Mouse (Mus musculus) heart, embryonic 10.5 days (tissue): ENCODE data around the gene Gm20388. TPM values are rescaled to one million over a fixed set of nuclear protein-coding genes. Genes with fewer than 3 reads are reported as not detected.

Experiments used
- DNase-seq: peaks from one replicate; pipeline ENCODE4 v3.0.0-alpha.2; 2017; ENCODE audit warnings: low spot score
- H3K27ac ChIP-seq: fragments of 300-500 bp; sonication (generic); 2 replicates; pipeline ENCODE4 v1.5.1; 2016; ENCODE audit warnings: mild to moderate bottlenecking
- H3K27me3 ChIP-seq: fragments of 300-500 bp; sonication (generic); 2 replicates; pipeline ENCODE4 v1.6.1; 2016; ENCODE audit warnings: mild to moderate bottlenecking; ENCODE audit not compliant: poor library complexity, insufficient read depth, severe bottlenecking
- H3K36me3 ChIP-seq: fragments of 300-500 bp; sonication (generic); 2 replicates; pipeline ENCODE4 v1.6.1; 2016; ENCODE audit warnings: mild to moderate bottlenecking, moderate library complexity
- H3K4me1 ChIP-seq: fragments of 300-500 bp; sonication (generic); 2 replicates; pipeline ENCODE4 v1.6.1; 2016; ENCODE audit warnings: mild to moderate bottlenecking
- H3K4me3 ChIP-seq: fragments of 300-500 bp; sonication (generic); 2 replicates; pipeline ENCODE4 v1.5.1; 2016; ENCODE audit warnings: mild to moderate bottlenecking, moderate library complexity
- H3K9me3 ChIP-seq: fragments of 300-500 bp; sonication (generic); 2 replicates; pipeline ENCODE4 v1.6.1; 2016; ENCODE audit warnings: mild to moderate bottlenecking, moderate library complexity
- WGBS: fragments of 180-500 bp; shearing (Covaris S2); methylation state at CpG from one replicate; pipeline ENCODE4 v1.1.7; 2016; 5-methylcytosine and 5-hydroxymethylcytosine counted together
- polyA plus RNA-seq: library from polyadenylated mRNA; unstranded; fragments of >200 nt; fragmentation: Nextera tagmentation; extraction: Ambion mirVana; gene quantifications from 2 replicates; pipeline ENCODE4 v1.2.1, GENCODE M21; 2016

Gm20388 gene
- polyA plus RNA-seq, 1 experiment from 2014 or later = 4.5 TPM

DNA sequence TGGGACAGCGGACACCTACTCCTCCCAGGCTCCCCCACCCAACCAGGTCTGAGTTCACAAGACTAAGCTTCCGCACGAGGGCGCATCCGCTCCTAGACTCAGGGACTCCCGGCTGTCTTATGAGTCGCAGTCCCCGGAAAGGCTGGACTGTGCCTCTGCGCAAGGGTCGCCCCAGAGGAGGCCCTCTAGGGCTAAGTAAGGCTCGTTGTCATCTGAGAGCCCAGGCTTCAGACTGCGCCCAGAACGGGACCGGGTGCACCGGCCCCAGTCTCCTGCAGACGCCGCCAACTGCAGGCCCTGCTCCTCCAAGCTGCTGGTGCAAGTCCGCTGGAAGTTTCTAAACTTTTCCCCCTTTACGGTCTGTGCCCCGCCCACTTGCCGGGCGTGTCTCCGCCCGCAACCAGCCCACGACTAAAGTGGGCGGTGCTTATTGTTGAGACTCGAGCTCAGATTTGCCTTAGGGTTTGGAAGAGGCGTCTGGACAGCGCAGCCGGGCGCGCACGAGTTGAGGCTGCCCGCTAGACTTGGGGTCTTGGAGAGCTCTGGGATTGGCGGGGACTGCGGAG, 1214.8 kb downstream of the Gm20388 start:
- DNase-seq = peak; percentile 92
- Histone ChIP-seq H3K9me3 (no peaks in the 10 kb centered on the region), H3K27ac (peak overlapping the region; percentile 54), H3K4me1 (peaks cover 74% of the 10 kb centered on the region), H3K36me3 (peaks cover 15% of the 10 kb centered on the region; the same call in 1 of the 2 replicates), H3K27me3 (peaks cover 100% of the 10 kb centered on the region), H3K4me3 (peak overlapping the region; percentile 57)
- under 1% methylated on average over 36 of the region's 36 CpGs for WGBS

DNA sequence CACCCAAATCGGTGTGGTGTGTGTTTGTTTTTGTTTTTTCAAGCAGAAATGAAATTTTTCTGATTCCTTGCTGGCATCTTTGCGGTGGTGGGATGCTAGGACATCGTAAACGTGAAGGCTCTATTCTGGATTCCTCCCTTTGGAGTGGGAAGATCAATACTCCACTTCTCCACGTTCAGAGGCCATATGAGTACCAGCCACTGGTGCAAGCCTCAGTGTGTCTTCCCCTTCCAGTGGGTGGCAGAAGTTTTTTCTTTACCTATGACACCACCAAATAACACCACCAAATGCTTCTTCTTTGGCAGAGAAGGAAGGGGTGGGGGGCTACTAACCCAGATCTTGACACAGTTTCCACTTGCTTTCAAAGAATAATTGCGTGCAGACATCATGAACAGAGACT, 1215.5 kb downstream of the Gm20388 start:
- H3K36me3 ChIP-seq = peaks cover 15% of the 10 kb centered on the region; the same call in 1 of the 2 replicates
- no peaks in the 10 kb centered on the region for H3K9me3 ChIP-seq
- H3K27ac ChIP-seq = peak overlapping the region; percentile 54; the same call in 1 of the 2 replicates
- peaks cover 100% of the 10 kb centered on the region for H3K27me3 ChIP-seq
- peak overlapping the region; percentile 57 for H3K4me3 ChIP-seq
- 4% methylated on average over 6 of the region's 6 CpGs for WGBS
- no peak for DNase-seq
- peaks cover 68% of the 10 kb centered on the region for H3K4me1 ChIP-seq

DNA sequence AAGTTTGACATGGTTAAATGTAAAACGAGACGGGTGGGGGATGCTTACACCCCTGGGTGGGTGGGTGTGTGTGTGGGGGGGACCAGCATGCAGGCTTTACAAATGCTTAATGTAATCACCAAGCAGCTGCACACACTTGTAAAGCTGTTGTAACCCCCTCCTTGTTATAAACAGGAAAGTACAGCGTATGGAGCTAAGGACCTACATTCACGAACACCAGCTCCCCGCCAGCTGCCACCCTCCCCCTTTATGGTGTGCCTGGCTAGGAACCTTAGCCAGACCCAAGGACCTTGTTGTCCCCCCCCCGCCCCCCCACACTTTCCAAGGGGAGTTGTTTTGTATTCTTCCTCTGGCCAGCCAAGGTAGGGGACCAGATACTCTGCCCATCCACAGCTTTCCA, 1216.1 kb downstream of the Gm20388 start:
- Histone ChIP-seq H3K36me3 (peaks cover 12% of the 10 kb centered on the region; the same call in 1 of the 2 replicates), H3K4me1 (peaks cover 64% of the 10 kb centered on the region), H3K27ac (no peak overlapping the region)

DNA sequence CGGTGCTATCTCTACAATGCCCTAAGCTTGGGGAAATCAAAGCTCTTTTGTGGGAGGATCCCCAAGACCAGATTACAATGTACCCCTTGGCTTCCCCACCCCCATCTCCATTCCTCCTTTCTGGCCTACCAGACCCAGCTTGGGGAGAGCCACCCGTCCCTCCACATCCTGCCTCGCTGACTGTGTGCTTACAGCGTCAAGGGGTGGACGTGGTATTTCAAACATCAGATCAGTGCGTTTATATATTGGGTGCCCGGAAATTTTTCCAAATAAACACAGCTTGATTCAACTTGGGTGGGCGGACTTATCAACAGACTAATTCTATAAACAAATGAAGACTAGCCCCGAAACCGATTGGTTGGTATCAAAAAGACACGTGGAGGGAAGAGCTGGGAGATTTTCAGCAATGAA, 1216.7 kb downstream of the Gm20388 start:
- Histone ChIP-seq H3K4me1 (peaks cover 58% of the 10 kb centered on the region), H3K27me3 (peaks cover 97% of the 10 kb centered on the region)
- 3% methylated on average over 11 of the region's 11 CpGs for WGBS

More for the DNA sequence above, 1216.1 kb downstream of the Gm20388 start:
- no peak for DNase-seq
- 10% methylated on average over 6 of the region's 6 CpGs for WGBS
- H3K27me3 ChIP-seq = peaks cover 97% of the 10 kb centered on the region
- H3K9me3 ChIP-seq = no peaks in the 10 kb centered on the region
- 0 out of 2 replicates have a peak overlapping the region, but pooled peaks have one; percentile 57 for H3K4me3 ChIP-seq

DNA sequence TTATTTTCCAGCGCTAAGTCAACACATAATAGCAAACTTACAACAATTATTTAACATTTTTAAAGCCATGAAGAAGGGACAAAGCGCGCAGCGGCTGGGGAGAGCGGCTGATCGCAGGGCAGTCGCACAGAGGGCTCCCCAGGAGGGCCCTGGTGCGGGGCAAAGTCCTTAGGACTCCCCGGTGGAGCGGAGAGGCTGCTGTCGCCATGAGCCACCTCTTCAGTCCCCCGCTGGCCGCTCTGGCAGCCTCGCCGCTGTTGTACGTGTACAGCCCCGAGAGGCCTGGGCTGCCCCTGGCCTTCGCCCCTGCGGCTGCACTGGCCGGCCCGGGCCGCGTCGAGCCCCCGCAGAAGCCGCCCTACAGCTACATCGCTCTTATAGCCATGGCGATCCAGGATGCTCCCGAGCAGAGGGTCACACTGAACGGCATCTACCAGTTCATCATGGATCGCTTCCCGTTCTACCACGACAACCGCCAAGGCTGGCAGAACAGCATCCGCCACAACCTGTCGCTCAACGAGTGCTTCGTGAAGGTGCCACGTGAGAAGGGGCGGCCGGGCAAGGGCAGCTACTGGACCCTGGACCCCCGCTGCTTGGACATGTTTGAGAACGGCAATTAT, 1217.2 kb downstream of the Gm20388 start, which contains the start of gene Foxl1:
Gene Foxl1 (plus strand): TSS at position 185 of the 620 bp plus-strand sequence.
- H3K27ac ChIP-seq = peak within 1 kb of the TSS; percentile 86
- H3K27me3 ChIP-seq = peaks cover 92% of the 10 kb centered on the region
- 0 out of 2 replicates have a peak, but pooled peaks cover 6% of the 10 kb centered on the region for H3K36me3 ChIP-seq
- peaks cover 53% of the 10 kb centered on the region for H3K4me1 ChIP-seq
- H3K9me3 ChIP-seq = no peaks in the 10 kb centered on the region
- 2% methylated on average over 41 of the region's 43 CpGs for WGBS
- H3K4me3 ChIP-seq = peak within 1 kb of the TSS; percentile 55
- DNase-seq = no peak

More for the DNA sequence above, 1216.7 kb downstream of the Gm20388 start:
- Histone ChIP-seq H3K36me3 (peaks cover 11% of the 10 kb centered on the region; the same call in 1 of the 2 replicates), H3K27ac (no peak overlapping the region), H3K4me3 (0 out of 2 replicates have a peak overlapping the region, but pooled peaks have one; percentile 55), H3K9me3 (no peaks in the 10 kb centered on the region)
- no peak for DNase-seq

DNA sequence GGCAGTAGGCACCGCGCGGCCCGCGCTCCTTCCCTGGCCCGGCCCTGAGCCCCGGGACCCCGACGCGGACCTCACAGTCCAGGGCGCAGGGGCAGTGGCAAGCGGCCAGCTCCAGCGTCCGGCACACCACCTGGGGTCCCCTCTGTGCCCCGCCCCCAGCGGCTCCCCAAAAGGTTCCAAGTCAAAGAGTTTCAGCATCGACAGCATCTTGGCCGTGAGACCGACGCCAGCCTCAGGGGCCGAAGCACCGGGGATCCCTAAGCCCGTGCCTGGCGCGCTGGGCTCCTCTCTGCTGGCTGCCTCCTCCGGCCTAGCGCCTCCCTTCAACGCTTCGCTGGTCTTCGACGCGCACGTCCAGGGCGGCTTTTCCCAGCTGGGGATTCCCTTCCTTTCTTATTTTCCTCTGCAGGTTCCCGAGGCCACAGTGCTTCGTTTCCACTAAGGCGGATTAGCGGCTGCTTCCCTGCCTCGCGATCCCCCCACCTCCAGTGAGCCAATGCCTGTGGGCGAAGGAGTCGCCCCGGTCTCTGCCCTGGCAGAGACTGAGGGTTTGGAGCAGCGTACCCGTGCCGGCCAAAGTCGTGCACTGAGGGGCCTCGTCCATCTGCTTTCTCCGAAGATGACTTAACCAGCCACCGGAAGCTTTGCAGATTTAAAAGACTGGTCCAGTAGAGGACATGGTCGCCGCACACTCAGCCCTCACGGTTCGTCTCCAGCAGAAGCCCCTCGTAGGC, 1218.1 kb downstream of the Gm20388 start:
- 4% methylated on average over 55 of the region's 55 CpGs for WGBS
- H3K27me3 ChIP-seq = peaks cover 92% of the 10 kb centered on the region
- DNase-seq = no peak
- H3K4me1 ChIP-seq = peaks cover 50% of the 10 kb centered on the region
- peak overlapping the region; percentile 55 for H3K4me3 ChIP-seq
- 0 out of 2 replicates have a peak, but pooled peaks cover under 1% of the 10 kb centered on the region for H3K36me3 ChIP-seq
- H3K27ac ChIP-seq = peak overlapping the region; percentile 86
- H3K9me3 ChIP-seq = no peaks in the 10 kb centered on the region

DNA sequence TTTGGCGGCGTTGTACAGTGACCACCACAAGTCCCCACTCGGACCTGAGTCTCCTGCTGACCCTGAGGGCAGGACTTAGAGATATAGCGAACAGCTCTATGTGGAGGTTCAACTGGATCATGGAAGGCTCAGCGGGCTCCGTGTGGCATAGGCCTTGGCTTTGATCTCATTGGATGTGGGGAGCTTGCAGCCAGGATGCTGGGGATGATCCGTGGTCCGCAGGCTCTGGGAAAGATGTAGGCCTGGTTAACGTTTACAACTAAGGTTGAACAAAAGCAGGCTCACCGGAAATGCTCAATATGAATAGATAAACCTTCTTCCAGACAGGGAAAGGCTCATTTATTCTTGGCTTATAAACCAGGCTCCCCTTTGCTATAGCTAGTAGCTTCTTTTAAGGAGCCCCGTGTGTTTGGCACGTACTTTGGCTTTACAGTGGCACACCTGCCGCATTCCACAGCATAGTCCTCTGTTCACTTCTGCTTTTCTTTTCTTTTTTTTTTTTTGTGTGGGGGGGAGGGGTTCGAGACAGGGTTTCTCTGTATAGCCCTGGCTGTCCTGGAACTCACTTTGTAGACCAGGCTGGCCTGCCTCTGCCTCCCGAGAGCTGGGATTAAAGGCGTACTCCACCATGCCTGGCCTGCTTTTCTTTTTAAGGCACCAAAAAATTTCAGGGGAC, 1218.8 kb downstream of the Gm20388 start:
- Histone ChIP-seq H3K4me3 (peak overlapping the region; percentile 55; the same call in 1 of the 2 replicates), H3K9me3 (no peaks in the 10 kb centered on the region), H3K27ac (peak overlapping the region; percentile 86), H3K4me1 (peaks cover 49% of the 10 kb centered on the region), H3K36me3 (no peaks in the 10 kb centered on the region), H3K27me3 (peaks cover 92% of the 10 kb centered on the region)
- no peak for DNase-seq
- 21% methylated on average over 16 of the region's 16 CpGs for WGBS

DNA sequence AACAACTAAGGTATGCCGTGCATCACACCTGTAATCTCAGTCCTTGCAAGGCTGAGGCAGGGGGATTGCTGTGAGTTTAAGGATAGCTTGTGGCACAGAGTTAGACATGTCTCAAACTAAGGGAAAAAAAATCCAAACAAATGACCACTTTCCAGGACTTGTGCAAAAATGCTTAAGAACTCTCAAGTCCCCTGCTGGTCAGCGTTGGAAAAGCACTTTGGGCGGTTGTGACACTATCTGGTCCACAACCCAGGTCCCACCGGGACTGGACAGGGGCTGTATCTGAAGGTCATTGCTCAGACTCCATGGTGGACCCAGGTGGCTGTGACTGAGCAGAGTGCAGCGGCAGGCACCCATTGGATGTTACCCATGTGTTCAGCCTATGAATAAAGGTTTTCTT, 1219.9 kb downstream of the Gm20388 start:
- WGBS = 33% methylated on average over 5 of the region's 5 CpGs
- Histone ChIP-seq H3K36me3 (no peaks in the 10 kb centered on the region), H3K4me3 (no peak overlapping the region), H3K4me1 (peaks cover 43% of the 10 kb centered on the region), H3K9me3 (no peaks in the 10 kb centered on the region), H3K27ac (no peak overlapping the region), H3K27me3 (peaks cover 83% of the 10 kb centered on the region)
- no peak for DNase-seq

DNA sequence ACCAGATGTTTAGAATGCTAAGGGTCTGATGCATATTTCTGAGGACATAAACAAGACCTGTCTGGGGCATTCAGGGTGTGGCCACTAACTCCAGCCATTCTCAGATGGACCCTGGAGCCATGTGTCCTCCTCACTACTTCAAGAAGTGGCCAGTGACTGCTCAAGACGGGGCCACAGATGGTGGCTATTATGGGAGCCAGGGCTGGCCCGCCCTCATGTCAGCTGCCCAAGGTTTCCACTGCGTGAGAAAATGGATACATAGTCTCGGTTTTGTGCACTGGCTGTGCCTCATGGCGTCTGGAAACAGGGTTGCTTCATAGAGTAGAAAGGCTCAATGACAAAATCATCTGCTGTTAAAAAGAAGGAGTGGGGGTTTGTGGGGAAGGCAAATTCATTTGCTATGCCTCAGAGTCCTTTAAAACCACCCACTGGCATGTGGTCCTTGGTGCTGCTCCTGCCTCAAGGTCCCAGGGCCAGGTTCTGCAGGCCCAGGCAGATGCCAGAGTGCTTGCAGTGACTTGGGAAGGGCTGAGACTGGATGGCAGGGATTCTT, 1222.4 kb downstream of the Gm20388 start:
- WGBS = 63% methylated on average over 5 of the region's 5 CpGs
- peaks cover 6% of the 10 kb centered on the region; the same call in 1 of the 2 replicates for H3K9me3 ChIP-seq
- no peak overlapping the region for H3K4me3 ChIP-seq
- H3K4me1 ChIP-seq = peaks cover 24% of the 10 kb centered on the region
- peaks cover 58% of the 10 kb centered on the region for H3K27me3 ChIP-seq
- H3K36me3 ChIP-seq = peaks cover 7% of the 10 kb centered on the region; the same call in 1 of the 2 replicates
- DNase-seq = no peak
- no peak overlapping the region for H3K27ac ChIP-seq

DNA sequence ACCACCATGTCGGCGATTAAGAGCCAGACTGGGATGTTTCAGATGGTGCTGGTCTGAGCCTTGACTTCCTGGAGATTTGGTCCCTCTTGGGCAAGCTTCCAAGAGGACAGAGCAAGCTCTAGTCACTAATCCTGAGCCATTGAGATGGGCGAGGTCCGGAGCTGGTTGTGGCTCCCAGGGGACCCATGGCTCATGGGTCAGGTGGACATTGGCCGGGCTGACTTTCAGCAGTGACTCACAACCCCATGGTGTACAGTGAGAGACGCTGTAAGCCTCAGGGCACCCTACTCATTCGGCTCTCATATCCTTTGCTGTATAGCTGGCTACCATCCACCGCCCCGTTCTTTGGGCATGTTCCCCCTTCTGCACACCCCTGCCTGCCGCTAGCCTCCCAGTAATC, 1223.5 kb downstream of the Gm20388 start:
- Histone ChIP-seq H3K27ac (no peak overlapping the region; the same call in 1 of the 2 replicates), H3K9me3 (peaks cover 6% of the 10 kb centered on the region; the same call in 1 of the 2 replicates), H3K4me1 (peaks cover 13% of the 10 kb centered on the region), H3K4me3 (no peak overlapping the region), H3K36me3 (peaks cover 7% of the 10 kb centered on the region; the same call in 1 of the 2 replicates), H3K27me3 (peaks cover 47% of the 10 kb centered on the region)
- 90% methylated on average over 10 of the region's 10 CpGs for WGBS
- no peak for DNase-seq

DNA sequence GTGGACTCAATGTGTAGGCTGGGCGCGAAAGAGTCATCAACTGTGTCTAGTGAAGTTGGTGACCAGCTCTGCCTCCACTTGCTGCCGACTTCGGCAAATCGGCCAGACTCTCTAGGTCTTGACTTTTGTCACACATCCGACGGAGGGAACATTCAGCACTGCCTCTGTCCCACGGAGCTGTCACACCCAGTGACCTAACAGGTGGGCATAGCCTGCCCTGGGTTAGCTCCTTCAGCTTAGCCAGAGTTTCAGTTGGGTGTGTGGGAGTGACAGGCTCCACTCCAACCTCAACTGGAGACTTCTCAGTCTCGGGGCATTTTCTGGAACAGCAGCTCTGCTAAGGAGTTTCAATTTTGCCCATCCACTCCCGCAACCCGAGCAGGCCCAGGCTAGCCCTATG, 1223.9 kb downstream of the Gm20388 start:
- Histone ChIP-seq H3K4me1 (peaks cover 9% of the 10 kb centered on the region), H3K27me3 (peaks cover 43% of the 10 kb centered on the region), H3K27ac (no peak overlapping the region; the same call in 1 of the 2 replicates), H3K9me3 (peaks cover 6% of the 10 kb centered on the region; the same call in 1 of the 2 replicates), H3K36me3 (peaks cover 7% of the 10 kb centered on the region; the same call in 1 of the 2 replicates), H3K4me3 (no peak overlapping the region)
- no peak for DNase-seq
- WGBS = 82% methylated on average over 11 of the region's 11 CpGs

DNA sequence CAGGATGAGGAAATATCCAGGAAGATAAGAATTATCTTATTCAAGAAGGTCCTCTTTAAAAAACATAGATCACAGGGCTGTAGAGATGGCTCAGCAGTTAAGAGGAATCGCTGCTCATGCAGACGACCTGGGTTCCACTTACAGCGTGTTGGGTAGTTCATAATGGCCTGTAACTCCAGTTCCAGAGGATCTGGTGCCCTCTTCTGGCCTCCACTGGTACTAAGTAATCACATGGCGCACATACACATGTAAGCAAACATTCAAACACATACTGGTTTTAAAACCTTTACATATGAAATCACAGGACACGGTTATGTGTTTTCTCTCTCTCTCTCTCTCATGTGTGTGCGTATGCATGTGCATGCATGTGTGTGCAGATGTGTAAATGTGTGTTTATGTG, 1226.2 kb downstream of the Gm20388 start:
- 90% methylated on average over 6 of the region's 6 CpGs for WGBS
- Histone ChIP-seq H3K4me1 (peaks cover 9% of the 10 kb centered on the region; the same call in 1 of the 2 replicates), H3K27ac (no peak overlapping the region), H3K9me3 (peaks cover 6% of the 10 kb centered on the region; the same call in 1 of the 2 replicates), H3K4me3 (no peak overlapping the region), H3K27me3 (peaks cover 26% of the 10 kb centered on the region), H3K36me3 (peaks cover 7% of the 10 kb centered on the region; the same call in 1 of the 2 replicates)
- no peak for DNase-seq
